Mouse (Mus musculus): ENCODE measurements around the gene Agbl4.
A peak's percentile ranks its signal among the peaks of the same experiment; 100 is the strongest.

Gene Agbl4

DNA sequence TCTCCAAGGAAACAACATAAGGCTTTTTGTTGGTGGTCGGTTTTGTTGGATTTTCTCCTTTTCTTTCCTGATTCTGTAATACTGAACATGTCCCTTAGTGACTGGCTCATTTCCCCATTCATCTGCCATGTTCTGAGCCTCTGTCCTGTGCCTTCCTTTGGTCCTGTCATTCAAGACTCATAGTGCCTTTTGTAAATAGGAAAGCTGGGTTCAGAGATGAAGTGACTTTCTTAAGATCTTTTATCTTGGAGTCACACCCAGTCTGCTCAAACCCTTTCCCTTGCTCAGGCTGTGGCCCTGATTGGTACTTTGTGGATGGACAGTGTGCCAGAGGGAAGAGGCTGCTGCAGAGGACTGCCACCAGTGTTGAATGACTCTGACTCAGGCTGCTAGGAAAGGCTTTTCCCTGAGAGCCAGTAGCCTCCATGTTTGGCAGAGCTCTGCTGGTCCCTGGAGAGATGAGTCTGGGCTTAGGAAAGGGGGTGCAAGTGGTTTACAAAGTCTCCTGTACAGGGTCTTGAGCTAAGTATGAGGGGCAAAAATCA is 1047.2 kb downstream of the Agbl4 start:
- DNase-seq (ENCODE audit: low read depth, low spot score), result no peak

- no peak for DNase-seq (ENCODE audit: low read depth, low spot score)
Measured at GRCm38 (mm10) chr4:111447918-111448317, 1050.5 kb downstream of the Agbl4 start.

GRCm38 (mm10) chr4:111448586-111448985 is 1051.1 kb downstream of the Agbl4 start:
- no peak for DNase-seq (ENCODE audit: low read depth, low spot score)

GRCm38 (mm10) chr4:111449442-111450199 is 1052.2 kb downstream of the Agbl4 start:
- DNase-seq (ENCODE audit: low read depth, low spot score), result no peak

- DNase-seq (ENCODE audit: low read depth, low spot score), result no peak
Measured at GRCm38 (mm10) chr4:111451283-111451918, 1053.9 kb downstream of the Agbl4 start.

- DNase-seq (ENCODE audit: low read depth, low spot score), result no peak
Measured at GRCm38 (mm10) chr4:111452192-111452591, 1054.7 kb downstream of the Agbl4 start.

- DNase-seq (ENCODE audit: low read depth, low spot score), result no peak
Measured at GRCm38 (mm10) chr4:111453275-111453674, 1055.8 kb downstream of the Agbl4 start.

- DNase-seq (ENCODE audit: low read depth, low spot score), result peak; percentile 91
Measured at GRCm38 (mm10) chr4:111455621-111456020, 1058.2 kb downstream of the Agbl4 start.

DNA sequence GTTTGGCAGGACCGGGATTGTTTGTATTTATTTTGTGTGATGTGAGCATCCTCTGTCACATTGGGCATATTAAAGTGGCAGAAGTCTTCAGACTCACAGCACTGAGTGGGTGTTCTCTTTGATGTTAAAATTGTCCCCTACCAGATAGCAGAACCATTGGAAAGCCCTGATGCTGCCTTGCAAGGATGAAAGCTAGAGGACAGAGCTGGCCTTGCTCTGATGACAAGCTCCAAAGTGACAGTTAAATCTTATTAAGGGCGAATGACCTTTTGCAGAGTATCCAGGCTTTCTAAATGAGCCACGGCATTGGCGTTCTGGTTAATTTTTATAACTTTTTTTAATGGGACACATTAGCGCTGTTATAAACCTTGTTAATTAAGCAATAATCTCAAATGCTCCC is 1060.1 kb downstream of the Agbl4 start:
- no peak for DNase-seq (ENCODE audit: low read depth, low spot score)

- no peak for DNase-seq (ENCODE audit: low read depth, low spot score)
Measured at GRCm38 (mm10) chr4:111467293-111467773, 1069.9 kb downstream of the Agbl4 start.

DNA sequence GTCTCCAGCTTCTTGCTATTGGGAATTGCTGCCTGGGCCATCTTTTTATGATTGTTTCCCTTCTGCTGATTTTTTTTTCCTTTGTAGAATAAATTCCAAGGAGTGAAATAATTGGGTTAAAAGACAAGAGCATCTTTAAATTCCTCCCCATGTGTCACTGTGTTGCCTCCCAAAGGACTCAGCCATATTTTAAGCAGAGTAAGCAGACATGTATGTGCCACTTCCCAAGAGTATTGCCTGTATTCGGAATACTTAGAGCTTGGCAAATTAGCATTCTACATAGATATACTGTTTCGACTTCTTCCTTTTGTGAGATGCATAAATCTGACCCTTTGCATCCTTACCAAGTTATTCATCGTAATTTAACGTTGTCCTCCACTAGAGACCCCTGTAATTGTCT is 1070.3 kb downstream of the Agbl4 start:
- DNase-seq (ENCODE audit: low read depth, low spot score), result no peak

GRCm38 (mm10) chr4:111469847-111470246 is 1072.4 kb downstream of the Agbl4 start:
- DNase-seq (ENCODE audit: low read depth, low spot score), result no peak

- peak; percentile 50 for DNase-seq (ENCODE audit: low read depth, low spot score)
Measured at GRCm38 (mm10) chr4:111471726-111472125, 1074.3 kb downstream of the Agbl4 start.

- DNase-seq (ENCODE audit: low read depth, low spot score), result no peak
Measured at GRCm38 (mm10) chr4:111472511-111472910, 1075.0 kb downstream of the Agbl4 start.

DNA sequence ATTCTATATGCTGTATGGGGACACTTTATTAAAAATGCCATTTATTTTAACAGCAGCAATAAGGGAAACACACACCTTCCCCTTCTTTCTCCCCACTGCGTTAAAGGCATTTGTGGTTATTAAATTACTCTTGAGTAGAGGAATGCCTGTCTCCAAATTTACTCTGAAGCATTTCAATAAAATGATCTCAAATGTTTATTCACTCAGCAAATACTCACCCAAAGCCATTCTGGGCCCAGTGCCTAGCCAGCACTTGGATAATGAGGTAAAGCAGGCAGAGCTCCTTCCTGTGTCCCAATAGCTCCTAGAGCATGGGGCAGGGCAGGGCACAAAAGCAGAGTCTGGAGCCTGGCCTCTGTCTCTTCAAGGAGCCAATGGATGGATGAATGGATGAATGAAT is 1075.6 kb downstream of the Agbl4 start:
- no peak for DNase-seq (ENCODE audit: low read depth, low spot score)

DNA sequence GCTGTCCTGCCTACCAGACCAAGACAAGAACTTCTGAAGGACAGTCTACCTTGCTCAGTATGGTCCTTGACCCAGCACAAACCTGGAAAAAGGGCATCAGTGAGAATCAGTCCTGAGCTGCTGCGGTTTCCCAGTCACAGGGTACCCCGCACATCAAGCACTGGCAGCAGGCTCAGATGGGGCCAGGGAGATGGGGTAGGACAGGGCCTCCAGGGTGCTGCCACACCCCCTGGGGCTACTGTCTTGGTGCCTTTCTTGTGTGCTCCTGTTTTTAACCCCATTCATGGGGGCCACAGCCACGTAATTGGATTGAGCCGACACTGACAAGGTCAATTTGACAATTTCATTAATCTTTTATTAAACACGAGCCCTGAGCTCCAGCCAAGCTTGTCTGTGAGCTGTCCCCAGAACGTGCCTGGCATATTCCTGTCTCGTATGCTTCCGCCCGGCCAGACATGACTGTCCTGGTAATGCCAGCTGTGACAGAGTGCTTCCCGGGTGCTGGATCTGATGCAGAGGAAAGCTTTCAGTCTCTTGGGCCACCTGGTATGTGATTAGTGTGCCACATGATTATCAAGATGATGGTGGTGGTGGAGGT is 1078.0 kb downstream of the Agbl4 start:
- DNase-seq (ENCODE audit: low read depth, low spot score), result no peak

DNA sequence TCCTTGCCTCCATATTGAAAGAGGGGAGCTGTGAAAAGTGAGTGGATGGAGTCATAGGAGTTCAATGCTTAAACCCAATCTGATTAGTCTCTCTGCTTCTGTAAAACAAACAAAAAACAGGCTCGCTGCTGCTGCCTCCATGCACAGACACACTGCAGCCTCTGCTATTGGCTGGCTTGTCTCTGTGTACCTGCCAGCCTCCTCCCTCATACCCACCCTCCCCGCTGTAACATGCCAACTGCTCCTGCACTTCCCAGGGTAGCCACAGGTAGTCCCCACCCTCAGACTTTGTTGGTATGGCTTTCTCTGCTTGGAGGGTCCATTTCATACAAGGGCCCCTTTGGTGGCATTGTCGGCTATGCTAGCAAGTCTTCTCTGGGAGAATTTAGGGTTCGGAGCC is 1080.0 kb downstream of the Agbl4 start:
- DNase-seq (ENCODE audit: low read depth, low spot score), result no peak

GRCm38 (mm10) chr4:111483499-111483898 is 1086.0 kb downstream of the Agbl4 start:
- DNase-seq (ENCODE audit: low read depth, low spot score), result no peak

DNA sequence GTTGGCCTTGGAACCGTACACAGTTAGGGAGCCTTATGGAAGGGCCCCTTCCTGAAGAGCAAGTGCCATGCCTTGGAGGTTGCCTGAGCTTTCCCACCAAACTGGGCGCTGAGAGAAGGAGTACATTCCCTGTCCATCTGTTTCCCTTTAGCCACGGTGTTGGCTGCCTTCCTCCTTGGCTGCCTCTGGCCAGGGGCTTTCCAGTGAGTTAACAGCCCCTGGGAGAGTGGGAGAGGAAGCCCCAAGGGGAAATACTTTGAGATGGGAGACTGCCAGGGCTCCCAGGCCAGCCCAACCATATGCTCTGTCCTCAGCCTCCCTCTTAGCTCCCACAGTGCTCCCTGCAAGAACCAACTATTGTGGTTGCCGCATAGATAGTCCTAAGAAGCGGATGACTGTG is 1087.7 kb downstream of the Agbl4 start:
- no peak for DNase-seq (ENCODE audit: low read depth, low spot score)

GRCm38 (mm10) chr4:111486187-111486586 is 1088.7 kb downstream of the Agbl4 start:
- no peak for DNase-seq (ENCODE audit: low read depth, low spot score)

GRCm38 (mm10) chr4:111487233-111487843 is 1089.9 kb downstream of the Agbl4 start:
- DNase-seq (ENCODE audit: low read depth, low spot score), result no peak
